Mouse (Mus musculus) liver, adult 2 months (tissue): ENCODE data around the gene AF067061. TPM values are rescaled to one million over a fixed set of nuclear protein-coding genes. Genes with fewer than 3 reads are reported as not detected.

Source experiments
- DNase-seq: peaks from one replicate; pipeline ENCODE4 v3.0.0-alpha.2; 2011; ENCODE audit warnings: low read depth, low spot score; ENCODE audit errors: extremely low read depth
- H3K27ac ChIP-seq: fragments of 200-500 bp; replicated peaks from 2 replicates; pipeline ENCODE4 v1.5.1; 2012; ENCODE audit warnings: low read depth, mild to moderate bottlenecking, control low read depth, inconsistent platforms, low read length; ENCODE audit not compliant: insufficient read depth
- H3K27me3 ChIP-seq: fragments of 200-500 bp; 2 replicates; pipeline ENCODE4 v1.6.1; 2012; ENCODE audit warnings: mild to moderate bottlenecking, moderate library complexity, low read length, inconsistent platforms; ENCODE audit not compliant: control insufficient read depth, insufficient read depth
- H3K36me3 ChIP-seq: fragments of 200-500 bp; 2 replicates; pipeline ENCODE4 v1.6.1; 2012; ENCODE audit warnings: low read length, inconsistent platforms; ENCODE audit not compliant: control insufficient read depth, insufficient read depth
- H3K4me1 ChIP-seq: fragments of 200-500 bp; 2 replicates; pipeline ENCODE4 v1.6.1; 2011; ENCODE audit warnings: low read length; ENCODE audit not compliant: control insufficient read depth, insufficient read depth
- H3K4me3 ChIP-seq: fragments of 200-500 bp; 2 replicates; pipeline ENCODE4 v1.5.1; 2011; ENCODE audit warnings: low read depth, mild to moderate bottlenecking, control low read depth, low read length, moderate library complexity; ENCODE audit not compliant: insufficient read depth
- H3K79me2 ChIP-seq: fragments of 200-500 bp; 2 replicates; pipeline ENCODE4 v1.6.1; 2012; ENCODE audit warnings: inconsistent platforms, mild to moderate bottlenecking, low read length, moderate library complexity; ENCODE audit not compliant: control insufficient read depth, insufficient read depth
- H3K9ac ChIP-seq: fragments of 200-500 bp; 2 replicates; pipeline ENCODE4 v1.6.1; 2012; ENCODE audit warnings: low read depth, mild to moderate bottlenecking, control low read depth, inconsistent platforms, low read length
- CTCF ChIP-seq: fragments of 200-500 bp; IDR thresholded peaks from 2 replicates; pipeline ENCODE4 v1.5.1; 2011; ENCODE audit warnings: low read depth, low read length, control low read depth
- POLR2A ChIP-seq: fragments of 200-500 bp; IDR thresholded peaks from 2 replicates; pipeline ENCODE4 v1.6.1; 2011; ENCODE audit warnings: low read length, control low read depth; ENCODE audit not compliant: insufficient read depth; ENCODE audit errors: extremely low read depth
- WGBS: fragments of 180-500 bp; shearing (Covaris S2); methylation state at CpG from one replicate; pipeline ENCODE4 v1.1.7; 2018; 5-methylcytosine and 5-hydroxymethylcytosine counted together
- polyA plus RNA-seq: library from polyadenylated mRNA; depleted of rRNA; stranded (reverse); fragments of >200 nt; gene quantifications from 2 replicates; pipeline ENCODE4 v1.2.3, GENCODE M21; 2012; rRNA removed
- total RNA-seq: library from RNA; depleted of rRNA; stranded (reverse); fragments of >200 nt; gene quantifications from 2 replicates; pipeline ENCODE4 v1.2.3, GENCODE M21; 2014; rRNA removed

Gene AF067061
- total and polyA plus RNA-seq, 2 experiments = not detected

- Histone ChIP-seq H3K4me3 (no peak overlapping the region), H3K79me2 (no peaks in the 10 kb centered on the region), H3K27ac (no peak overlapping the region), H3K9ac (no peak overlapping the region), H3K27me3 (no peaks in the 10 kb centered on the region), H3K4me1 (no peaks in the 10 kb centered on the region), H3K36me3 (no peaks in the 10 kb centered on the region)
- 62% methylated on average over 4 of the region's 4 CpGs for WGBS
- TF ChIP-seq POLR2A = no peak
- no peak for TF ChIP-seq CTCF
- no peak for DNase-seq
These were observed 37.9 kb downstream of the AF067061 start for GRCm38 (mm10) chr13:120300853-120301252.

DNA sequence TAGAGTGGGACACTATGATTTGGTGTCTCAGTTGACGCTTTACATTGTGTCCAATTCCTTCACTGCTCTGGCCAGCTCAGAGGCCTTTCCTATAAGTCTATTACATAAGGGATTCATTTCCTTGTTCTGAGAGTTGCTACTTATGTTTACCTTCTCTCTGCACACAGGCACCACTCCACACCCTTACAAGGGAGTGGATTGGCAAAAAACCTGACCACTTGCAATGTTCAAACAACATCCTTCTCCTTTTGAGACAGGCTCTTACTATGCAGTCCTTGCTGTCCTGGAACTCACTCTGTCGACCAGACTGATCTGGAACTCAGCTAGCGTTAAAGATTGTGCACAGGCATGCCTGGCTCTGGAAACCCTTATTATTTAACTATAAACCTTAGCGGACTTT, 47.8 kb downstream of the AF067061 start:
- Histone ChIP-seq H3K79me2 (no peaks in the 10 kb centered on the region), H3K27me3 (no peaks in the 10 kb centered on the region), H3K9ac (no peak overlapping the region), H3K4me3 (no peak overlapping the region), H3K36me3 (no peaks in the 10 kb centered on the region), H3K27ac (no peak overlapping the region), H3K4me1 (no peaks in the 10 kb centered on the region)
- 70% methylated on average over 4 of the region's 4 CpGs for WGBS
- TF ChIP-seq POLR2A (no peak), CTCF (no peak)
- no peak for DNase-seq

GRCm38 (mm10) chr13:120313584-120313983, 50.7 kb downstream of the AF067061 start:
- no peak overlapping the region for H3K4me3 ChIP-seq
- TF ChIP-seq POLR2A = no peak
- TF ChIP-seq CTCF = peak; percentile 46; the same call in 1 of the 2 replicates
- H3K27ac ChIP-seq = no peak overlapping the region
- H3K9ac ChIP-seq = no peak overlapping the region
- H3K79me2 ChIP-seq = no peaks in the 10 kb centered on the region
- 36% methylated on average over 14 of the region's 14 CpGs for WGBS
- no peaks in the 10 kb centered on the region for H3K4me1 ChIP-seq
- DNase-seq = no peak
- H3K27me3 ChIP-seq = no peaks in the 10 kb centered on the region
- H3K36me3 ChIP-seq = no peaks in the 10 kb centered on the region

Other genes starting within 250 kb of the AF067061 start
- gene Gm36079, start 236.1 kb upstream of the AF067061 start, total RNA-seq = not detected in 2 replicates
- gene Gm36079, start 236.1 kb upstream of the AF067061 start, polyA plus RNA-seq = not detected in 2 replicates
- gene Gm21188, start 210.9 kb upstream of the AF067061 start, total RNA-seq = 0.09 and 0.13 TPM in 2 replicates
- not detected in 2 replicates for gene Gm21188, start 210.9 kb upstream of the AF067061 start, polyA plus RNA-seq
- not detected in 2 replicates for gene Gm20767, start 122.9 kb upstream of the AF067061 start, total RNA-seq
- not detected in 2 replicates for gene Gm20767, start 122.9 kb upstream of the AF067061 start, polyA plus RNA-seq
- gene Gm21818, start 90.7 kb upstream of the AF067061 start, total RNA-seq = not detected in 2 replicates
- gene Gm21818, start 90.7 kb upstream of the AF067061 start, polyA plus RNA-seq = not detected in 2 replicates
- gene Gm21762, start 47.2 kb upstream of the AF067061 start, total RNA-seq = 0.20 and 0.55 TPM in 2 replicates
- 0.18 TPM in 1 of 2 replicates, not detected in the other for gene Gm21762, start 47.2 kb upstream of the AF067061 start, polyA plus RNA-seq
- gene Gm21731, start 24.0 kb upstream of the AF067061 start, total RNA-seq = not detected in 2 replicates
- not detected in 2 replicates for gene Gm21731, start 24.0 kb upstream of the AF067061 start, polyA plus RNA-seq
- gene BC147527, start 37.3 kb downstream of the AF067061 start, total RNA-seq = 0.18 and 0.47 TPM in 2 replicates
- not detected in 2 replicates for gene BC147527, start 37.3 kb downstream of the AF067061 start, polyA plus RNA-seq
- gene Tcstv3, start 53.8 kb downstream of the AF067061 start, total RNA-seq = not detected in 2 replicates
- not detected in 2 replicates for gene Tcstv3, start 53.8 kb downstream of the AF067061 start, polyA plus RNA-seq